Mouse (Mus musculus) heart, embryonic 12.5 days (tissue): ENCODE results near the gene Fhdc1. TPM values are rescaled to one million over a fixed set of nuclear protein-coding genes. Genes with fewer than 3 reads are reported as not detected.

Source experiments
- ATAC-seq: fragments of 200-750 bp; cut with Nextera tagmentation; 2 replicates; pipeline ENCODE4 v1.8.0; 2017; ENCODE audit warnings: moderate TSS enrichment, moderate library complexity; ENCODE audit not compliant: insufficient number of reproducible peaks, low FRiP score
- H3K27ac ChIP-seq: fragments of 300-500 bp; sonication (generic); 2 replicates; pipeline ENCODE4 v1.5.1; 2016; ENCODE audit warnings: mild to moderate bottlenecking, moderate library complexity; ENCODE audit not compliant: poor library complexity, severe bottlenecking
- H3K27me3 ChIP-seq: fragments of 300-500 bp; sonication (generic); replicated peaks from 2 replicates; pipeline ENCODE4 v1.6.1; 2016; ENCODE audit warnings: mild to moderate bottlenecking, moderate library complexity
- H3K36me3 ChIP-seq: fragments of 300-500 bp; sonication (generic); 2 replicates; pipeline ENCODE4 v1.6.1; 2016; ENCODE audit warnings: mild to moderate bottlenecking, moderate library complexity
- H3K4me1 ChIP-seq: fragments of 300-500 bp; sonication (generic); replicated peaks from 2 replicates; pipeline ENCODE4 v1.6.1; 2016; ENCODE audit warnings: mild to moderate bottlenecking
- H3K4me2 ChIP-seq: fragments of 300-500 bp; sonication (generic); 2 replicates; pipeline ENCODE4 v1.6.1; 2016; ENCODE audit warnings: mild to moderate bottlenecking, moderate library complexity
- H3K4me3 ChIP-seq: fragments of 300-500 bp; sonication (generic); 2 replicates; pipeline ENCODE4 v1.5.1; 2016; ENCODE audit warnings: mild to moderate bottlenecking
- H3K9ac ChIP-seq: fragments of 300-500 bp; sonication (generic); 2 replicates; pipeline ENCODE4 v1.6.1; 2016; ENCODE audit warnings: mild to moderate bottlenecking, moderate library complexity
- H3K9me3 ChIP-seq: fragments of 300-500 bp; sonication (generic); replicated peaks from 2 replicates; pipeline ENCODE4 v1.6.1; 2016; ENCODE audit warnings: mild to moderate bottlenecking, moderate library complexity
- WGBS: fragments of 180-500 bp; shearing (Covaris S2); methylation state at CpG from one replicate; pipeline ENCODE4 v1.1.7; 2016; 5-methylcytosine and 5-hydroxymethylcytosine counted together
- polyA plus RNA-seq: library from polyadenylated mRNA; unstranded; fragments of >200 nt; fragmentation: Nextera tagmentation; extraction: Ambion mirVana; gene quantifications from 2 replicates; pipeline ENCODE4 v1.2.1, GENCODE M21; 2016

The Fhdc1 gene
- polyA plus RNA-seq, 1 experiment from 2014 or later: 4.4 TPM

DNA sequence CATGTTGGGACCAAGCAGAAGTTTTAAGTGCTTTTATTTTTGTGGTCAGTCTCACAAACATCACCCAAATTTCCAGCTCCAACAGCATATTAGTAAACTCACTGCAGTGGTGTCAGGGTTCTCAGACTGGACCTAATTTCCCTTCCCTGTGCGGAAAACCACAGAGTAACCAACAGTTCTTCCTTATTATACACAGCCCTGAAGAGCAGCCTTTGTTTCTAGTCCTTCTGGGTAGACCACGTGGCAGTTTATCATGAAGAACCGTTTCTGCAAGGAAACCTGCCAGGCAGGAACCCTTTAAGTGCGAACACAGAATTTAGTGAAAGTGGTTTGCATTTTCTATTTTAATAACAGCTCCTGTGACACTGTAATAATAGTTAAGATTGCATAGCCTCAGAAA is 11.9 kb upstream of the Fhdc1 start:
- Histone ChIP-seq H3K9ac (no peak overlapping the region), H3K36me3 (peaks cover 16% of the 10 kb centered on the region), H3K4me3 (no peak overlapping the region), H3K27ac (no peak overlapping the region), H3K9me3 (no peaks in the 10 kb centered on the region), H3K4me2 (no peak overlapping the region), H3K4me1 (peaks cover 6% of the 10 kb centered on the region; the same call in 1 of the 2 replicates), H3K27me3 (no peaks in the 10 kb centered on the region)
- ATAC-seq: no peak
- 69% methylated on average over 4 of the region's 4 CpGs for WGBS

DNA sequence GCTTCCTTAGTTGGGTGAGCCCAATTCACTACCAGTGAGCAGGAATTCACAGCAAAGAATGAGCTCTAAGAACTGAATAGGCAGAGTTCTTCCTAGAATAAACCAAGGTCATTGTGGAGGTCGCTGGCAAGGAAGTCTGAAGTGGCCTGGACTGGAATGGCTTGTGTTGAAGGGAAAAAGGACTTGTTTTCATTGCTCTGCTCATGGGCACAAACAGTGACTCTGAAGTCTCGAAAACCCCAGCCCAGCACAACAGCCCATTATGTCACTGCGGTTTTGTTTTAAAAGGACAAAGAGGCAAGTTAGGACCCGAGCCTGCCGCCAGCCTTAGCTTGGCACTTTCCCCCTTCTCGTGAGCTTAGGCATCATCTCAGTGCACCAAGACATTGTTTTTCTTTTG is 8.5 kb upstream of the Fhdc1 start:
- peaks cover 6% of the 10 kb centered on the region; the same call in 1 of the 2 replicates for H3K4me1 ChIP-seq
- H3K27ac ChIP-seq: peak overlapping the region; percentile 46; the same call in 1 of the 2 replicates
- H3K36me3 ChIP-seq: peaks cover 9% of the 10 kb centered on the region
- no peak for ATAC-seq
- 67% methylated on average over 6 of the region's 6 CpGs for WGBS
- H3K9me3 ChIP-seq: no peaks in the 10 kb centered on the region
- H3K27me3 ChIP-seq: no peaks in the 10 kb centered on the region
- no peak overlapping the region for H3K4me3 ChIP-seq
- H3K4me2 ChIP-seq: no peak overlapping the region
- H3K9ac ChIP-seq: no peak overlapping the region

DNA sequence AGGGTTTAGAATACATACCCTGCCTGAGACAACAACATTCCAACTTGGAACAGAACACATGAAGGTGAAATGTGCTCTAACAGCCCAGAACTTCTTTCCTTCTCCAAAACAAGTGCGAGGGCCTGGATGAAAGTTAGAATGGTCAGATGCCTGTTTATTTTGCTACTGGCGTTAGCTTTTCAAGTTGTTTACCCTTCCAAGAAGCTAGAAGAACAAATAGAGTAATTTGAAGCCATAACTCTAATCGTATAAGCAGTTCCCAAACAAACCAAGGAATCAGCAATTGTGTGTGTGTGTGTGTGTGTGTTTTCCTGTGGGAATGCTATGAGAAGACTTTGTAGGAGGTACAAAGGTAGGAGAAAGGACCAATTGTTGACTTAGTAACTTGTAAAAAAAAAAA is 4.7 kb upstream of the Fhdc1 start:
- H3K36me3 ChIP-seq: 0 out of 2 replicates have a peak, but pooled peaks cover 3% of the 10 kb centered on the region
- 85% methylated on average over 3 of the region's 3 CpGs for WGBS
- no peak overlapping the region for H3K27ac ChIP-seq
- H3K4me3 ChIP-seq: no peak overlapping the region
- peaks cover 16% of the 10 kb centered on the region for H3K27me3 ChIP-seq
- ATAC-seq: no peak
- no peak overlapping the region for H3K4me2 ChIP-seq
- peaks cover 10% of the 10 kb centered on the region; the same call in 1 of the 2 replicates for H3K4me1 ChIP-seq
- no peak overlapping the region for H3K9ac ChIP-seq
- H3K9me3 ChIP-seq: no peaks in the 10 kb centered on the region

DNA sequence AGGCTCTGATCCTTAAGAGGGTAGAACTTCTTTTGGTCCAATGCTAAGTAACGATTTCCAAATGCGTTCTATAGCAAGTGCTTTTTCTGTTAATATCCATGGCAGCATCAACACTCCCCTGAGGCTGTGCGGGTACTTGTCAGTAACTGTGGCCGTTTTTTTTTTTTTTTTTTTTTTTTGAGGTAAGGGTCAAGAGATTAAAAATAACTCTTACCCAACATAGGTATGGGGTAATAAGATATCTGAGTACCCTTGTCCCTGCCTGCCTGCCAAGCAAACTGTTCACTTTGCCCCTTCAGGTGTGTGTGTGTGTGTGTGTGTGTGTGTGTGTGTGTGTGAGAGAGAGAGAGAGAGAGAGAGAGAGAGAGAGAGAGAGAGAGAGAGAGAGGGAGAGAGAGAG is 4.1 kb upstream of the Fhdc1 start:
- H3K4me2 ChIP-seq: no peak overlapping the region
- H3K9ac ChIP-seq: no peak overlapping the region
- no peak overlapping the region for H3K27ac ChIP-seq
- H3K27me3 ChIP-seq: peaks cover 21% of the 10 kb centered on the region
- 67% methylated on average over 4 of the region's 4 CpGs for WGBS
- no peaks in the 10 kb centered on the region for H3K9me3 ChIP-seq
- ATAC-seq: no peak
- H3K4me3 ChIP-seq: no peak overlapping the region
- H3K4me1 ChIP-seq: peaks cover 14% of the 10 kb centered on the region; the same call in 1 of the 2 replicates
- H3K36me3 ChIP-seq: 0 out of 2 replicates have a peak, but pooled peaks cover 3% of the 10 kb centered on the region

DNA sequence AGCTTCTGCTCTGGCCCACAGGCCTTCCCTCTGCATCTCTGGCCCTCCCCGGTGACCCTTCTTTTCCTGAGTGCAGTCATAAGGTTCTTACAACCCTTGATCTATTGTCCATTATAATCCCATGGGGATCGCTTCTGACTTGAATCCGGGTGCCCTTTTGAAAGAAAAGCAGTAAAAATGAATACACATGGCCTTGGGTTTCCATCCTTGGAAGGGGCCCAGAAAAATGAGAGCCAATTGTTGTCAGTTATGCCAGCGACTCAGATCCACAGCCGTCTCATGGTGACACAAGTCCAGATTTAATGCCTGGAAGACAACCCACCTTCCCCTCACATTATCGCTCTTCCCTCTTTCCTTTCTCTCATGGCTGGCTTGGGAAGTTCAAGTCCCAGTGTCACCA is 1.9 kb upstream of the Fhdc1 start:
- Histone ChIP-seq H3K4me3 (no peak overlapping the region), H3K36me3 (no peaks in the 10 kb centered on the region), H3K9me3 (no peaks in the 10 kb centered on the region), H3K4me1 (peaks cover 17% of the 10 kb centered on the region; the same call in 1 of the 2 replicates), H3K27me3 (peaks cover 43% of the 10 kb centered on the region), H3K4me2 (no peak overlapping the region), H3K27ac (no peak overlapping the region), H3K9ac (no peak overlapping the region)
- WGBS: 89% methylated on average over 6 of the region's 6 CpGs
- no peak for ATAC-seq

DNA sequence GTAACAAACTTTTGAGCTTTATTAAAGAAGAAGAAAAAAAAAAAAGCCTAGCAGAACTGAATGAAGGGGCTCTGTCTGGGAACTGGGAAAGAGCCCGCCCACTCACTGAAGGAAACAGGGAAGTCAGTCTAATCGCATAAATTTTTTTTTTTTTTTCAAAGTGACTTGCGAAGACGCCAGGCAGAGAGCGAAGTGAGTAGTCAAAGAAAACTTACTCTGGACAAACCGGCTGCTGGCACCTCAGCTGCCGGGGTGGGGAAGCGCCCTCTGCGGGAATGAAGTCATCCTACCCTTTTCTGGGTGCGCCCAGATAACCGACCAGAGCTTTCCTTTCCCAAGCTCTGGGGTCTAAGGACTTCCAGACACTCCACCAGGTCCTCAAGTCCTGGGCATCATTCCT is 875 bp upstream of the Fhdc1 start:
- Histone ChIP-seq H3K9me3 (no peaks in the 10 kb centered on the region), H3K4me1 (peaks cover 17% of the 10 kb centered on the region; the same call in 1 of the 2 replicates), H3K27ac (no peak overlapping the region), H3K4me3 (peak overlapping the region; percentile 66), H3K36me3 (no peaks in the 10 kb centered on the region), H3K9ac (no peak overlapping the region), H3K4me2 (peak overlapping the region; percentile 99), H3K27me3 (peaks cover 53% of the 10 kb centered on the region)
- 3% methylated on average over 11 of the region's 11 CpGs for WGBS
- ATAC-seq: no peak

DNA sequence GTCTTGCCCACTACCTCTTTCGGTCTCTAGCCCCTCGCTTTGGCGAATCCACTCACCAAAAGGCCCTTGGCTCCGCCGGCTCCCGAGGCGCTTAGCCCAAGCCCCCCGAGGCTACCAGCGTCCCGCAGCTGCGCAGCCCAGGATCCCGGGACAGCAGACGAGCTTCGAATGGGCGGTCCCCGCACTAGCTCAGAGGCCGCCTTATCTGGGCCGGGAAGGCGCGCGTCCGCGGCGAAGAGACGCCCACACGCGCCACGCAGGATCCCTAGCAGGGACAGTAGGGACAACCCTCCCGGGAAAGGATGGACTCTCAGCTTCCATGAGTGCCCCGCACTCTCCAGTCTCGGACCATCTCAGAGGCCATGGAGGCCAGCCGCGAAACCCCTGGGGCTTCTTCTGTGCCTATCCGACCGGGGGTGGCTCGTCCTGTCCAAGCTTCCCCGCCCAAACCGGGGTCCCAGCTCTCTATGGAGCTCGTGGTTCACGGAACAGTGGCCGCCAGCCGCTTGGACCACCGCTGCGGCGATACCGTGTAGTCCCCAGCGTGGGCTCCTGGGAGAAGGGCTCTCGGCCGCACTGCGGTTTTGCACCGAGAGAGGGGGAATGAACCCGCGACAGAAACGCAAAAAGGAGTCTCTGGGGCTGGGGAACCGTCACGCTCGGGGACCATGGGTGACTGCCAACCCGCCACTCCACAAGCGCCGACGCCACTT is 780 bp downstream of the Fhdc1 start:
- Histone ChIP-seq H3K4me2 (peak overlapping the region; percentile 99), H3K27me3 (peaks cover 69% of the 10 kb centered on the region), H3K4me1 (peaks cover 17% of the 10 kb centered on the region; the same call in 1 of the 2 replicates), H3K9ac (peak overlapping the region; percentile 72), H3K36me3 (no peaks in the 10 kb centered on the region), H3K4me3 (peak overlapping the region; percentile 66), H3K9me3 (no peaks in the 10 kb centered on the region), H3K27ac (no peak overlapping the region; the same call in 1 of the 2 replicates)
- peak; percentile 79 for ATAC-seq
- WGBS: under 1% methylated on average over 61 of the region's 61 CpGs

DNA sequence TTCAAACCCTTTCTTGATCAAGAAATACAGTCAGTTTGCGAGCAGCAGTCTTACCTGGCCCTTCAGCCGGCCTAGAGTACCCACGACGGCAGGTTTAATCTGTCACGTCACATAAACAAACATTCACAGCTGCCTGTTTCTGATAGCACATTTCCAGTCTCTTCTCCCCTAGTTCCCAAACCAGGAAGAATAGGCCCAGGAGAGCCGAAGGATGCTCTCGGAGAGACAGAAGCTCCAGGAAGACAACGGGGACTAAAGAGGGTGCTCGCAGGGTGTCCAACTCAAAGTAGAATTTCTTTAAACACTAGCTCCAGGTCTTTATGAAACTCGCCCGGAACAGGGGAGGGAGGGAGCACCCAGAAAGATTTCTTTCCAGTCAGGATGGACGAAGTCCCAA is 1.3 kb downstream of the Fhdc1 start:
- Histone ChIP-seq H3K4me3 (peak overlapping the region; percentile 66), H3K36me3 (no peaks in the 10 kb centered on the region), H3K27me3 (peaks cover 74% of the 10 kb centered on the region), H3K27ac (no peak overlapping the region; the same call in 1 of the 2 replicates), H3K9me3 (no peaks in the 10 kb centered on the region), H3K9ac (peak overlapping the region; percentile 72), H3K4me2 (peak overlapping the region; percentile 99), H3K4me1 (peaks cover 17% of the 10 kb centered on the region; the same call in 1 of the 2 replicates)
- WGBS: 4% methylated on average over 12 of the region's 12 CpGs
- ATAC-seq: no peak

DNA sequence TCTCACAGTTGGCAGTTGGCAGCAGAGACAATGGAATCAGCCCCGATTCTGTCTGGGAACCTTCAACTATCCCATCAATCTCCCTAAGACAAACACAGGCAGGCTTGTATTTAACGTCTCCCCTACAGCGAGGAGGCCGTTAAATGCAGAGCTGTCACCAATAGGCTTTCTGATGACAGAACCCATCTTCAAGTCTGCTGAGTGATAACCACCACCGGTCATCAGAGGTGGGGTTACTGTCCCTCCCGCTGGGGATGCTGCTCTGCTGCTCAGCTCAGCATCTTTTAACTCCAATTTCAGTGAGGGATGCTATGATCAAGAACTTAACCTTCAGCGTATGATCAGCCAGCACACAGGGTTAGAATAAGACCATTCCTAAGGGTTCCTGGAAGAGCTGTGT is 2.0 kb downstream of the Fhdc1 start:
- Histone ChIP-seq H3K27me3 (peaks cover 80% of the 10 kb centered on the region), H3K4me1 (peaks cover 22% of the 10 kb centered on the region; the same call in 1 of the 2 replicates), H3K9ac (no peak overlapping the region), H3K9me3 (no peaks in the 10 kb centered on the region), H3K36me3 (no peaks in the 10 kb centered on the region), H3K4me3 (peak overlapping the region; percentile 66), H3K27ac (no peak overlapping the region), H3K4me2 (peak overlapping the region; percentile 99)
- 6% methylated on average over 7 of the region's 7 CpGs for WGBS
- ATAC-seq: no peak

DNA sequence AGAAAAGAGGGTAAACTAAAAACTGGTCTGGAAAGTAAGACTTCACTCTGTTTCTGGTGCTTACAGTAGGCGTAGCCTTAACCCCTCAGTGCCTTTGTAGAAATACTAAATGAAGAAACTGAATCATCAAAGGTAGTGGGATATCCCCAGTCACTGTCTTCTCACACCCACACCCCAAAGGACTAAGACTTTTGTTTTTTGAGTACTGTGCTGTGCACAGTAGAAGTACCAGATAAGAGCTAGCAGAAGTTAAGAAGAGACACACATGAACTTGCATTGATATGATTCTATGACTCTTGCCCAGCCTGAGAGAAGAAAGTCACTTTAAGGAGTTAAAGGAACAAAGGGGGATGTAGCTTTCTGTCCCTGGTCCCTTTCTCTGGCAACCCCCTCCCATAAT is 2.7 kb downstream of the Fhdc1 start:
- no peak for ATAC-seq
- H3K4me3 ChIP-seq: no peak overlapping the region
- no peak overlapping the region for H3K9ac ChIP-seq
- no peak overlapping the region; the same call in 1 of the 2 replicates for H3K4me2 ChIP-seq
- 76% methylated on average over 1 of the region's 1 CpGs for WGBS
- H3K27me3 ChIP-seq: peaks cover 78% of the 10 kb centered on the region
- no peak overlapping the region for H3K27ac ChIP-seq
- no peaks in the 10 kb centered on the region for H3K36me3 ChIP-seq
- no peaks in the 10 kb centered on the region for H3K9me3 ChIP-seq
- H3K4me1 ChIP-seq: peaks cover 22% of the 10 kb centered on the region; the same call in 1 of the 2 replicates

DNA sequence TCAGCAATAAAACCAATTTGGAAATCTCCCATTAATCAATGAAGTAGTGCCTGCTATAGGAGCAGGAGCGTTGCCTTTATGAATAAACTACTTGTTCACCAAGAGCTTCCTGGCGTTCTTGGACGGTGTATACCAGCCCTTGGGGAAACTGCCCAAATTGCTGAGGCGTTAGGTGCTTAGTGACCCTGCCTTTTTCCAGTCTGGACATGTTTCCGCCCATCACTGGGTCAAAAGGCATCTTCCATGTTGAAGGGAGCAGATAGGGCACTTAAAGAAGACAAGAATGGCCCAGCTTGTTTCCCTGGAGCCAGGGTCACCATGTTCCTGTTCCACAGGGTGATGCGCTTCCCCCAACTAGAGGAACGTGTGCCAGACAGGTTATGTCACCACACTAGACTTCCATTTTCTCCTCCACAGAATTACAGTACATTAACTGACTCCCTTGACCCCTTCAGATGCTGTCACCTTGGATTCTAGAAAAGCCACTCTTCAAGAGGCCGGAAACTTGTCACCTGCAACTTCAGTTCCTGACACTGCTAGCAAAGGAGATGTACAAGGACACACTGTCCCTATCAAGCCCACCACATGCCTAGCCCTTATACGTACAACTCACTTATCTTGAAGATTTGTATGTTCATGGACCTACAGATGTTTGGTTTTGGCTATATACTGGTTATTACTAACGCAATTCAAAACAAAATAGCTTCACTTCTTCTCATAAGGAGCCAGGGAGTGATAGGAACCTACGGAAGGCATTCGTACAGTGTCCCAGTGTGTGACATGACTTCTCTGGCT is 5.1 kb downstream of the Fhdc1 start:
- Histone ChIP-seq H3K27ac (no peak overlapping the region), H3K4me1 (peaks cover 26% of the 10 kb centered on the region; the same call in 1 of the 2 replicates), H3K4me2 (no peak overlapping the region), H3K4me3 (no peak overlapping the region), H3K36me3 (no peaks in the 10 kb centered on the region), H3K9me3 (no peaks in the 10 kb centered on the region), H3K27me3 (peaks cover 79% of the 10 kb centered on the region), H3K9ac (no peak overlapping the region)
- ATAC-seq: no peak
- WGBS: 77% methylated on average over 12 of the region's 12 CpGs
